Mouse (Mus musculus) kidney, postnatal 14 days (tissue): ENCODE results near the gene Bcl9.

Experiments
- DNase-seq: peaks from one replicate; pipeline ENCODE4 v3.0.0; 2022; ENCODE audit warnings: mixed read lengths

Bcl9 gene

GRCm38 (mm10) chr3:97167126-97167525, 130.6 kb downstream of the Bcl9 start:
- DNase-seq: no peak

- DNase-seq: no peak
Measured at GRCm38 (mm10) chr3:97164477-97164876, 133.2 kb downstream of the Bcl9 start.

- DNase-seq: no peak
Measured at GRCm38 (mm10) chr3:97161773-97162172, 135.9 kb downstream of the Bcl9 start.

GRCm38 (mm10) chr3:97160908-97161307, 136.8 kb downstream of the Bcl9 start:
- DNase-seq: peak; percentile 44

- no peak for DNase-seq
Measured at GRCm38 (mm10) chr3:97159986-97160385, 137.7 kb downstream of the Bcl9 start.

- DNase-seq: no peak
Measured at GRCm38 (mm10) chr3:97159509-97159850, 138.2 kb downstream of the Bcl9 start.

GRCm38 (mm10) chr3:97158611-97159508, 138.9 kb downstream of the Bcl9 start, which contains the start of gene Acp6:
TSS of gene Acp6 (plus strand) at chr3:97158777.
- DNase-seq: peak; percentile 94

GRCm38 (mm10) chr3:97157958-97158599, 139.6 kb downstream of the Bcl9 start:
- DNase-seq: peak; percentile 89

GRCm38 (mm10) chr3:97157308-97157707, 140.4 kb downstream of the Bcl9 start:
- no peak for DNase-seq

GRCm38 (mm10) chr3:97156431-97156830, 141.3 kb downstream of the Bcl9 start:
- DNase-seq: no peak
